Mouse (Mus musculus) c-Kit-positive CD71-positive TER-119-positive erythroid progenitor cells, embryonic 14.5 days (primary cell): Measurements from ENCODE around the gene Prr22.

Experiments
- DNase-seq: peaks from one replicate; pipeline ENCODE4 v3.0.0-alpha.2; 2013; ENCODE audit warnings: low spot score

Prr22 gene

DNA sequence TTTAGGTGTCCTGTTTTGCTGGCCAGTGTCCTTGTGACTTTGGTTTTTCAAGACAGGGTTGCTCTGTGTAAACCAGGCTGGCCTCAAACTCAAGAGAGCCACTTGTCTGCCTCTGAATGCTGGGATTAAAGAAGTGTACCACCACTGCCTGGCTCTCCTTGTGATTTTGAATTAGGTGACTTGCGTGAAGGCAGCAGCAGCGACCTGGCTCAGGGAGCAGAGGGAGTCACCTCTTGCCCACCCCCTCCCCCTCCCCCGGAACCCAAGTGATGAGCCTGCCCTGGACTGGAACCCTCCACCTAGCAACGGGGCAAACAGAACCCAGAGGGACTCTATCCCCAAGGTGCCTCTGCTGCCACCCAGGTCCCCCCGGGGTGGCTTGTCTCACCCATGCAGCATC, at the start of gene Prr22:
Prr22 (plus strand) TSS at position 301 of the 400 bp plus-strand sequence.
- DNase-seq = no peak

- DNase-seq = no peak
Observed at GRCm38 (mm10) chr17:56722441-56722840, 47.6 kb upstream of the Prr22 start.

DNA sequence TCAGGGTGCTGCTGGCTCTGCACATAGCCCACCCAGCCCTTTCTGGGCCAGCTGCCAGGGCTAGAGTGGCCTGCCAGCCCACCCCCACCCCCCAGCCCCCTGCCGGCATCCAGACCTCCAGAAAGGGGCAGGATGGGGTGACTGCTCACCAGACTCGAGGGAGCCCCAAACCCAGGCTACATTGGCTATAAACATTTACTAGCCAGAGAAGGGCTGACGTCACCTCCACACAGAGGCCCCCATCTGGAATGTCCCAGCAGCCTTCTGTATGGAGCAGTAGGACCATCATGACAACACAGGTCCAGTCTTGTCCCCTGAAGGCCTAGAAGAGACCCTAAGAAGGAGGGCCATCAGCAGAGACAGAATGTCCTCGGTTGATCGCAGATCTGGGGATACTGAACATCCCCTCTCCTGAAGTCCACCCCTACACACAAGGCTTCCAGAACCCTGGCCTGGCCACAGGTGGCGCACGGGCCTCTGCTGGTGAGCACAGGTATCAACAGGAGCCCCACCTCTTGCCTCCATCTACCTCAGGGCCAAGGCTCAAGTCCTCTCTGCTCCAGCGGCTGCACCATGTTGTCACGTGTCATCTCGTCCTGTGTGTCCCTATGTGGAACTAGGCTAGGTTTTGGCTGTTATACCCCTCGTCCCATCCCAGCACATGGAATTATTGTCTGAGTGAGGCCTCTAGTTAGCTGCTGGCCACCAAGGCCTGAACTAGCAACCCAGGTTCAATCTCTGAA, 46.5 kb upstream of the Prr22 start:
- DNase-seq = no peak

DNA sequence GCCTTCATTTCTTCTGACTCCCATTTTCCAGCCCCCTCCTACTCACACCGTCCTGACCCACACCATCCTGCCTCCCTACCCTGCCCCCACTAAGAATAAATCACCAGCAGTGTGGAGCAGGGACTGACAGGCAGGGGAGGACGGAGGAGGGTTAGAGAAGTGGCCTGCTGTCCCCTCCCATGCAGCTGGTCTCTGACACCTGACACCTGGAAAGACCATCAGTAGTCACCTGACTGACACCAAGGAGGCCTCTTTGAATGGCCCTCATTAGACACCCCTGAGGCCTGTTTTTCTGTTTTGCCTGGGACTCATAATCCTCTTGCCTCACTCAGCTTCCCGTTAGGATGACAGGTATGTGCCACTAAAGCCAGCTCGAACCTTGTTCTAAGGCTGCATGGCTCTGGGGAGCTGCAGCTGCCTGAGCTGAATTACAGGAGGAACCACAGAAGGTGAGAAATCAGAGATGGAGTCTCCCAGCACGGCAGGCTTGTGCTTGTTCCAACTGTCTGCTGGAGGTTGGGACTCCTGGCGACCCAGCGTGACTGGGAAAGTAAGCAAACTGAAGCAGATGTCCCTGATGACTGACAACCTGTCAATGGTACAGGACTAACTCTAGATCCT, 42.9 kb upstream of the Prr22 start:
- no peak for DNase-seq

DNA sequence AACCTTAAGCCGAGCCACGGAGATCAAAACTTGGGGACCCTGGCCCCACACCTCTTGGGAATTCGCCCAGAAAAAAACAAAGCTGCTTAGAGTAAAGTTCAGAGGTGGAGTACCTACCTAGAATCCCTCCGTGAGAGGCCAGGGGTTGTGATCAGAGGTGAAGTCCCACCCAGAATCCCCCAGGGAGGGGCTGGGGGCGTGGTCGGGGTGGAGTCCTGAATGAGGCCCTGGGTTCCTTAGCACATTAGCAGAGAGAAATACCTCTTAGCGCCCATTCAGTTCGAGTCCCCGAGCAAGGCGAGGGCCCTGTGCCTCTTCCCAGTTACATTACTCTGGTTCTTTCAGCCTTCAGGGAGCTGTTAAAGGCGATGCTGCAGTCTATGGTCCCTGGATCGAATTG, 42.4 kb upstream of the Prr22 start:
- DNase-seq = peak; percentile 33

GRCm38 (mm10) chr17:56728117-56728516, 41.9 kb upstream of the Prr22 start:
- DNase-seq = no peak

- DNase-seq = no peak
Observed at GRCm38 (mm10) chr17:56729151-56729550, 40.9 kb upstream of the Prr22 start.

- DNase-seq = no peak
Observed at GRCm38 (mm10) chr17:56729656-56730055, 40.4 kb upstream of the Prr22 start.

DNA sequence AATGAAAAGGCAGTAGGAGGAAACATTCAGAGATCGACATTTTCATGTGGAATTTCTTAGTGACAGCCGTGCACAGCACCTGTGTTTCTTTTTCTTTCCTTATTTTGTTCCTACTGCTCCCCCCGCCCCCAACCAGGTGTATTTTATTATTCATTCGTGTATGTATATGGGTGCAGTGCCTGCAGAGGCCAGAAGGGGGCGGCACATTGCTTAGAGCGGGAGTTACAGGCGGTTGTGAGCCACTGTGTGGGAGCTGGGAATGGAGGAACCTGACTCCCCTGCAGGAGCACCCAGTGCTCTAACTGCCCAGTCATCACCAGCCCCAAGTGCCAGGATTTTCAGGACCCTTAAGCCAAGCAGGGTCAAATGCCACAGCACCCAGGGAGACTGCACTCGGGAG, 33.5 kb upstream of the Prr22 start:
- no peak for DNase-seq

GRCm38 (mm10) chr17:56738221-56738620, 31.8 kb upstream of the Prr22 start:
- no peak for DNase-seq

- no peak for DNase-seq
Observed at GRCm38 (mm10) chr17:56740118-56740787, 29.8 kb upstream of the Prr22 start.

GRCm38 (mm10) chr17:56740788-56741160, 29.3 kb upstream of the Prr22 start:
- DNase-seq = no peak

DNA sequence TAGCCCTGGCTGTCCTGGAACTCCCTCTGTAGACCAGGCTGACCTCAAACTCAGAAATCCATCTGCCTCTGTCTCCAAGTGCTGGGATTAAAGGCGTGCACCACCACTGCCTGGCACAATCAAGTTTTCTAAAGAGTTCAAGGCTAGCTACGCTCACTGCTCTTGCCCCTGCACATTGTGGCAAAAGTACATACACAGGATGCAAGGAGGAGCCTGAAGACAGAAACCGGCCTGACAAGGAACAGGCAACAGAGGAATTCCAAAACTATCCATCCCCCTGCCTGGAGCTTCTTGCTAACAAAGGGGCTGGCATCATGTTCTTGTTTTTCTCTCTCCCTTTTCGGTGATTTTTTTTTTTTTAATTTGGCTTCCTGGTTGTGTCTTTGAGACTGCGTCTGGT, 25.9 kb upstream of the Prr22 start:
- no peak for DNase-seq

- DNase-seq = no peak
Observed at GRCm38 (mm10) chr17:56751404-56752072, 18.5 kb upstream of the Prr22 start.

DNA sequence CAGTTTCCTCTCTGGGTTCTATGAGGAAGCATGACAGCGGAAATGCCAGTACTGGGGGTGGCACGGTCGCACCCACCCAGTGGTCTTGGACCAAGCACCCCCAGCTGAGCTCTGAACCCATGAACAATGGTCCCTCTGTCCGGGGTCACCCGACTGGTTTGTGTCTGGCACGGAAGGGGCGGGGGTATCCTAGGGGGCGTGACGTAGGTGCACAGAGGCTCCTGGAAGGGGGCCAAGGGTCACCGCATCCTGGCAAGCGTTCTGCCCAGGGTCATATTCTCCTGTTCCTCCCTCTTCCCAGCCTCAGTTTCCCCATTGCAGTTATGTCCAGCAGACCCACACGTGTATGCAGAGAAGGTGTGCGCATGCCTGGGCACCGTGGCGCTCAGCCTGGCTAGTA, 16.6 kb upstream of the Prr22 start:
- DNase-seq = no peak

DNA sequence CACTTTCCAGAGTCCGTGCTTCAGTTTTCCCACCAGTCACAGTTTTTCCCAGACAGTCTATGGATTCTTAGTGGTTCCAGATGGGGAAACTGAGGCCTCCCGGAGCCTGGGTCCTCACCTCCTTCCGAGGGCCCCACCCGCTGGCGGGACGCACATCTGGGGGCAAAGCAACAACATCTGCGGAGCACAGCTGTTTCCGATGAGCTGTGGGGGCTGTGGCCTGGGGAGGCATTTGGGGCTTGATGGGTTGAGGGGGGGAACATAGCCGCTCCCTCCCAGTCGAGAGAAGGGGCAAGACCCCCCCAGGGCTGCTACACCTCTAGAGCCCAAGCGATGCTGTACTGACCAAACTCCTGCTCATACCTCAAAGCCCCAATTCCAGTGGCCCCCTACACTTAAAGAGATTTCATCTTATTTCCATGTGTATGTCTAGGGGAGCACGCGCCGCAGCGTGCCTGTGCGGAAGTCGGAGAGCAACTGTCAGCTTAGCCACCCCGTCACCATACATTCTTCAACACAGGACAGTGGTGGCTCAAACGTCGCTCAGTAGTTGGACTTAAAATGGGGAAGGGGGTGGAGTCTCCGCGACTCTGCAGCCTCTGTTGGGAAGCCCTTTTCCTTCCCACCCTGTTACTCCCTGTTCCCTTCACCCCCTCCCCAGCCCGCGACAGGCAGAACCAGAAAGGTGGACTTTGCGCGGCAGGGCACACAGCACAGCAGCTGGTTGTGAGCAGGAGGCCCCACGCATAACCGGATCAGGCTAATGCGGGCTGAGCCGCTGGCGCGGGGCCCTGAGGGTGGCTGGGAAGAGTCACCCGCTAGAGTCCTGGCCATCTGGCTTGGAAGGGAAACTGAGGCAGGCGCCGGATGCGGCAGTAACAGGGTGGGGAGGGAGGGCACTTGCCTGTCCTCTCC, 15.5 kb upstream of the Prr22 start:
- no peak for DNase-seq

DNA sequence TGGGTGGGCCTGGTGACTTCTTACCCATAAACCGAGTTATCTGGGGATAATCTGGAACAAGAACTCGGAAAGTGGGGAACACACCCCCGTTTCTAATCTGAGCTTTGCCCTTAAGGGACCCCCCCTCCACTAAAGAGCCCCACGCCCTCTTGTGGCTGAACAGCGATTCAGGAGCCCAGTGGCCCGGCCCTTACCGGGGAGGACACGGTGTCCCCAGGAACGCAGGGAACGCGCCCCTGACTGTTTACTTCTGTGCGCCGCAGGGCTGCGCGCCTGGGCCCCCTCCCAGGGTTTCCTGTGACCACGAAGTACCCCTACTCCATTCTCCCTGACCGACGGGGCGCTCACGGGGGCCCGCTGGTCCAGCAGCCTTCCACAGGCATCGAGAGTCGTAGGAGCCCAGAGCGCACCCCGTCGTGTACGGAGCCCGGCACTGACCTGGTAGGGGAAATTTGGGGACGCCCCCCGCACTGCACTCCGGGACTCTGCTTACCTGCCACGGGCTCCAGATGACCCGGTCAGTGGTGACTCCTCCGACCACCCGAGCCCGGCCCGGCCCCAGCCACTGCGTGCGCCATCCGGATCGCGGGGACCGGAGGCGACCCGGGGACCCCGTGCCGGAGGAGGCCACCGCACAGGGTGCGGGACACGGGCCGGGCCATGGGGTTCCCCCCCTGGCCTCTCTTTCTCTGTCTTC, 13.2 kb upstream of the Prr22 start:
- DNase-seq = no peak

DNA sequence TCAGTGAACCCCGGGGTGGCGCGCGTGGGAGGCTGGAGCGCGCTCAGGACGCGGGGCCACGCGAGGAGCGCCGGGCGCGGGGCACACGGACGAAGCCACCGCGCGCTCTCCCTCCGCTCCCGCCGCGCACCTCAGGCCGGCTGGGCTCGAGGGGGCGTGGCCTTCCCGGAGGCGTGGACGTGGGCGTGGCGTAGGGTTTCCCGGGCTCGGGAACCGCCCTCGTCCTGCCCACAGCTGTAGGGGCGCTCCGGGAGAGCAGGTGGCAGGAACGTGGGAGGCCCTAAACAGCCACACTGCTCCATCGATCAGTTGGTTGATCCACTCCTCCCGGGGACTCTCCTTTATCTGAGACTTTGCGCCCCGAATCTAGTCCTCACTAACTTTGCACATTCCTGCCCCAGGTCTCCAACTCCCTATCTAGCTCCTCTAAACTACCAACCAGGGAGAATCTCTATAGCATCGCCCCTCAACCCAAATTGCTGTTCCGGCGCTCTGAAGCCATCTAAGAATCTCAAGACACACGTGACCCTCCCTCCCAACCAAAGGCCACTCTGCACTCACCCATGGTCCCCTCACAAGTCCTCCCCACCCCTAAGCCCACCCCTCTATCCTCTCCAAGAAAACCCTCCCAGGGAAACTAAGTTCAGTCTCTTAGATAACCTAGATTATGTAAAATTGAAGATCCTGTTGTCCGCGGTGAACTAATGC, 12.5 kb upstream of the Prr22 start, which contains the start of gene Nrtn:
Nrtn (minus strand) TSS at position 115 of the 708 bp plus-strand sequence.
- peak; percentile 85 for DNase-seq

DNA sequence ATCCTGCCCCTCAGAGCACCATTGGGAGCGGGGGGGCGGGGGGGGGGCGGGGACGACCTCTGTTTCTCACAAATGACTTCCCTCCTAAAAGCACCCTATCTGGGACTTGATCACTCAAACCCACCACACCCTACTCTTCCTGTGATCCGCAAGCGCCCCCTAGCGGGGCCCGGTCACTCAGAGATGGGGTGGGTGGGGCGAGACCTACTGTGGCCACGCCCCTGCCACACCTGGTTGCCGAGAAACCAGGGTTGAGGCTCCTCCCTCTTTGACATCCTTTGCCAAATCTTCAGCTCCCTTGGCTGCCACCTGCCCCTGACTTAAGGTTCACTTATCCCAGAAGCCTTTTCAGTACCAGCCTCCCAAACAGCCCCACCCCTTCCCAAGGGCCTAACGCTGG, 11.9 kb upstream of the Prr22 start:
- DNase-seq = peak; percentile 82

GRCm38 (mm10) chr17:56759261-56759660, 10.8 kb upstream of the Prr22 start:
- no peak for DNase-seq
